Mouse (Mus musculus): Measurements from ENCODE around the gene Tubb4b.

Tubb4b gene

GRCm38 (mm10) chr2:25223681-25224491 lies 616 bp downstream of the Tubb4b start:
- peak; percentile 86 to 91 for DNase-seq

- peak in 1 of 2 experiments; percentile 3 for DNase-seq
Observed at GRCm38 (mm10) chr2:25221331-25221772, 3.1 kb downstream of the Tubb4b start.

DNA sequence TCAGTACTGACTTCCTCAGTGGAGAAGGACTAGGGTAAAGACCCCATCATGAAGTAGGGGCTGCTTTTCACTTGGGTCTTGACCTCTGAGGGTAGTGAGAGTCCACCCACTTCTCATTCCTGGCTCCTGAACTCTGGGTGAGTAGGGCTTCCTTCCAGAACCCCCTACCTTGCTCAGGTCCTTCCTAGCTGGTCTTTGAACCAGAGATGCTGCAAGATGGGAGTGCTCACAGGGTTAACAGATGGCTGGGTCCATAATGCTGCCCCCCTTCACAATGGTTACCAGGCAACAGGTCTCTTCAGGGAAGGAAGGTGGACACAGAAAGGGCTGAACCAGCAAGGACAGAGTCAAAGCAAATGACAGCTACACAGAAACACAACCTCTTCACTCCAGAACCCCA lies 6.1 kb downstream of the Tubb4b start, which contains the start of gene Fam166a:
TSS of gene Fam166a (plus strand) at position 301 of the 400 bp plus-strand sequence.
- no peak for DNase-seq

DNA sequence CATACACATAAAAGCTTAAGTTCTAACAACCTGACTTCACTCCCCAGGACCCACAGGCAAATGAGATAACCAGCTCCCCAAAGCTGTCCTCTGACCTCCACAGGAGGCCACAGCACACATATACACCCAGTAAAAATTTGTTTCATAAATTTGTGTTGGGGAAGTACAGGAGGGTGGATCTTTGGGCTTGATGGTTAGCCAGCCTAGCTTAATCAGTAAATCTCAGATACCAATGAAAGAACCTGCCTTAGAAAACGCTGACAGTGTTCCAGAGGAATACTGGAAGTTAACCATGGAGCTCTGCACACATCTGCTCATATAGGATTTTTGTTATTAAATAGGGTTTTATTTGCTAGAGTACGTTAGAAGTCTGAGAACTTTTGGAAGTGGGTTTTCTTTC lies 6.8 kb downstream of the Tubb4b start:
- no peak for DNase-seq

GRCm38 (mm10) chr2:25214444-25214843 lies 10.1 kb downstream of the Tubb4b start, which contains the start of gene Stpg3:
Stpg3 (minus strand) TSS chr2:25214637.
- DNase-seq: no peak

DNA sequence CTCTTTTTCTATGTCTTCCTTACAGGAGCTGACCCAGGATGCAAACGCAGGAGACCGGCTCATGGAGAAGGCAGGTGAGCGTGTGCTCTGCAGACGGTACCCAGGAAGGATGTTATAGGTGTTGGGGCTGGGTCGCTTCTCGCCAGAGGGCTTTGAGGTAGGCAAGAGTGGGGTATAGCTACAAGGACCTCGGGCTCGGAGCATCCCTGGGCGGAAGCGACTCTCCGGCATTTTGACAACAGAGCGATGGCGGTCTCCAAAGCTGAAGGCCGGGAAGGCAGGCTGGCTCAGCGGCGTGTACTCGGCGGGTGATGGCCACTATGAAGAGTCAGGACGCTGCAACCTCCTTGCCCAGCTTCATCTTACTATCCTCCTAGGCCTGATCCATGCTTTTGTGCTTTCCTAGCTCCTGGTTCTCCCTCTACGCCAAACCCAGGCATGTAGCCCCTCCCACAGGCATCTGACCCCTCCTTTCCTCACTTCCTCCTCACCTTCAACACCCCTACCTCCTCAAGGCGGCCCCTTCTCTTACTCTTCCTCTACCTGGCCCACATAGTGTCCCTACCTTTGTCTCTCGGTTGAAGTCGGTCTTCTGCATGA lies 11.1 kb downstream of the Tubb4b start:
- no peak for DNase-seq

- DNase-seq: peak; percentile 95 to 96
Observed at GRCm38 (mm10) chr2:25211121-25211670, 13.3 kb downstream of the Tubb4b start, which contains the start of gene Nelfb. Nelfb (minus strand) TSS chr2:25211489.

DNA sequence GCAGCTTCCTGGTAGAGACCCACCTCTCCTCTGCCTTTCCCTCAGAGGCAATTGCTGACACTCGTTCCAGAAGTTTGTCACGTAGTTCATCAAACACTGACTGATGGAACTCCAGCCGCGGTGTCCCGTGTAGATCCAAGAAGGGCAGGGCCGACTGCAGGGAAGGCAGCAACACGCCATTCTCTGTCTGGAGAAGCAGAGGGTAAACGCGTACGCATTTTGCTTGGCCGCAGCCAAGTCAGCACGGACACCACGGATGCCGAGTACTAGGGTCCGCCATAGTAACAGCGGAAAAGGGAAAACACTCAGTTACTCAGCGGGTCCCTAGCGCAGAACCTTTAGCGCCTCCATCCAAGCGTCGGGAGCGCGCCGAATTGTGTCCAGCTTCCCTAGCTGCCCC lies 13.8 kb downstream of the Tubb4b start:
- DNase-seq: no peak

GRCm38 (mm10) chr2:25207593-25207992 lies 16.9 kb downstream of the Tubb4b start:
- DNase-seq: no peak

DNA sequence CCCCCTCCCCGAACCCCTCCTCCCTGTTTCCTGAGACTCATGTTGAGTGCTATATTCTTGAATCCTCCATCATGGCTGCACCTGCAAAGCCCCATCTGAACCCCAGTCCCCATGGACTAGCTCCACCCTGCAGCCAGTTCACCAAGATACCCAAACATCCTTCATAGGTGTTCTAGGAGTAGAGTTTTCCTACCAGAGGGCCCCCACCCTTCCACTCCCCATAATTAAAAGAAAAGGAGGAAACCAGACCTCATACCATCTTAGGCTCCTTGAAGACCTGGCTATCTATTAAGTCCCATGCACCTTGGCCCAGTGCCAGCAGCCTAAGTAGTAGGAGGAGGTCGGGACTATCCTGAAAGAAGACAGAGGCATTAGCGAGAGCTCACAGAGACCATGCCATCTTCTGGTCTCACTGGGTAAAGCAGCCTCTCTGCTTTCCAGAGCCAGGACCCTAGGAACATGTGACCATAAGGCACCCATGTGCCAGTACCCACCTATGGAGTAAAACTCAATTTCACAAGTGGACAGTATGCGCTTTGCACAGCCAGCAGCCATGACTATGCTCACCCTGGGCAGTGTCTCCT lies 20.8 kb downstream of the Tubb4b start:
- DNase-seq: no peak

DNA sequence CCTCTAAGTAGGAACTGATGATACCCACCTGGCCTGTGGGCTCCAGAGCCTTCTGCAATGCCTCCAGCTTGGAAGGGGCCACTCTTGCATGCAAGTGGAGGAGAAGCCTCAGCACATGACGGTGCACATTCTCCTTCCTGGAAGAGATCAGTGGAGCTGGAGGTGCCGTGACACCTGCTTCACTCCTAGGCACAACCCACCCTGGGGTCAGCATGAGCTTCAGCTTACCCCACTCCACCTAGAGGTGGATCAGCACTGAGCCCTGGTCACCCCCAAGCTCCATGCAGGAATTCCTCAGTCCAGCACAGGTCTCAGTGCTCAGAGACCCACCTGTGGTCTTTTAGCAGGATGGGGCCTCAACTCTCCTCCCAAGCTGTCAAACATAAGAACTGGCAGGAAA lies 23.9 kb downstream of the Tubb4b start:
- no peak for DNase-seq

- DNase-seq: no peak
Observed at GRCm38 (mm10) chr2:25197946-25198345, 26.6 kb downstream of the Tubb4b start.

GRCm38 (mm10) chr2:25197191-25197590 lies 27.3 kb downstream of the Tubb4b start:
- peak in 1 of 2 experiments; percentile 40 for DNase-seq

- peak; percentile 90 to 94 for DNase-seq
Observed at GRCm38 (mm10) chr2:25196172-25196954, 28.1 kb downstream of the Tubb4b start, which contains the start of gene Tor4a. Tor4a (minus strand) TSS chr2:25196886.

- peak; percentile 80 to 84 for DNase-seq
Observed at GRCm38 (mm10) chr2:25195211-25196156, 29.0 kb downstream of the Tubb4b start.

DNA sequence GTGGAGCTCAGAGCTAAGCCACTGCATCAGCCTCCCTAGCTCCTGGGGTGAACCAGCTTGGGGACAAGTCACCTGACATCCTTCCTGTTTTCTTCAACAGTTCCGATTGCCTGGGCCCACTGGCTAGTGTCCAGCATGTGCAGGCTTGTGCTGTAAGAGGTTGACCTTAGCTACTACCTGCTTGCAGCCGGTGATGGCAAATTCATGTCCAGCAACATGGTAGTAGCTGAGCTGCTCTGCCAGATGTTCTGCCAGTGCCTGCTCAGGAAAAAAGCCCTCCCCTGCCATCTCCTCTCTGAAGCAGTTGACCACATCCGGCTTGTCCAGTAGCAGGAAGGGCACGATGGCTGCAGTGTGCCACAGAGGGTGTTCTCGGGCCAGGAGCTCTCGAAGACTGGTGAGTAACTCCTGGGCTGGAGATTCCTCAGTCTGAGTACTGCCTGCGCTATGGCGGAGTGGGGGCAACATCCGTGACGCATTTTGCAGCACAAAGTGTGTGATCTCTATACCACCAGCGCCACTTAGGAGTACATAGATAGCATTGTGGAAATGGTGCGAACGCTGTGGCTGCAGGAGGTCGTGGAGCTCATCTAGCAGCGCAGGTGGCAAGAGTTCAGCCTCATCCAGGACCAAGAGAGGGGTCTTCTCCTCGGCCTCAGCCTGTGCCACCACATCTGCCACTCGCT lies 29.9 kb downstream of the Tubb4b start:
- peak; percentile 40 to 46 for DNase-seq

GRCm38 (mm10) chr2:25194006-25194405 lies 30.5 kb downstream of the Tubb4b start:
- DNase-seq: no peak

GRCm38 (mm10) chr2:25193330-25193770 lies 31.2 kb downstream of the Tubb4b start:
- DNase-seq: peak; percentile 89 to 90

GRCm38 (mm10) chr2:25187841-25188240 lies 36.7 kb downstream of the Tubb4b start:
- DNase-seq: no peak

- no peak for DNase-seq
Observed at GRCm38 (mm10) chr2:25186575-25186930, 37.9 kb downstream of the Tubb4b start.

Measured in lung, postnatal 4 days (tissue).